Mouse (Mus musculus) neural tube, embryonic 12.5 days (tissue): ENCODE measurements around the gene Hoxb8. TPM values are rescaled to one million over a fixed set of nuclear protein-coding genes. Genes with fewer than 3 reads are reported as not detected.

ENCODE experiments used
- ATAC-seq: fragments of 200-750 bp; cut with Nextera tagmentation; 2 replicates; pipeline ENCODE4 v1.8.0; 2017; ENCODE audit warnings: low read depth, mild to moderate bottlenecking, moderate TSS enrichment, moderate library complexity; ENCODE audit not compliant: low FRiP score
- H3K27ac ChIP-seq: fragments of 300-500 bp; sonication (generic); 2 replicates; pipeline ENCODE4 v1.5.1; 2016
- H3K27me3 ChIP-seq: fragments of 300-500 bp; sonication (generic); replicated peaks from 2 replicates; pipeline ENCODE4 v1.6.1; 2016; ENCODE audit warnings: mild to moderate bottlenecking
- H3K36me3 ChIP-seq: fragments of 300-500 bp; sonication (generic); 2 replicates; pipeline ENCODE4 v1.6.1; 2016; ENCODE audit warnings: mild to moderate bottlenecking
- H3K4me1 ChIP-seq: fragments of 300-500 bp; sonication (generic); 2 replicates; pipeline ENCODE4 v1.6.1; 2016
- H3K4me2 ChIP-seq: fragments of 300-500 bp; sonication (generic); replicated peaks from 2 replicates; pipeline ENCODE4 v1.6.1; 2016; ENCODE audit warnings: mild to moderate bottlenecking
- H3K4me3 ChIP-seq: fragments of 300-500 bp; sonication (generic); 2 replicates; pipeline ENCODE4 v1.5.1; 2016
- H3K9ac ChIP-seq: fragments of 300-500 bp; sonication (generic); 2 replicates; pipeline ENCODE4 v1.6.1; 2016; ENCODE audit warnings: mild to moderate bottlenecking
- H3K9me3 ChIP-seq: fragments of 300-500 bp; sonication (generic); 2 replicates; pipeline ENCODE4 v1.6.1; 2016; ENCODE audit warnings: mild to moderate bottlenecking
- WGBS: fragments of 180-500 bp; shearing (Covaris S2); methylation state at CpG from one replicate; pipeline ENCODE4 v1.1.7; 2016; 5-methylcytosine and 5-hydroxymethylcytosine counted together
- polyA plus RNA-seq: library from polyadenylated mRNA; unstranded; fragments of >200 nt; fragmentation: Nextera tagmentation; extraction: Ambion mirVana; gene quantifications from 2 replicates; pipeline ENCODE4 v1.2.1, GENCODE M21; 2016

The Hoxb8 gene
- polyA plus RNA-seq, 1 experiment from 2014 or later: 35.7 TPM

GRCm38 (mm10) chr11:96306908-96307269, 25.2 kb downstream of the Hoxb8 start:
- H3K27ac ChIP-seq: peak overlapping the region; percentile 99
- peak overlapping the region; percentile 99 for H3K4me3 ChIP-seq
- WGBS: 2% methylated on average over 13 of the region's 13 CpGs
- H3K27me3 ChIP-seq: no peaks in the 10 kb centered on the region
- H3K9ac ChIP-seq: peak overlapping the region; percentile 100
- peaks cover 65% of the 10 kb centered on the region for H3K4me1 ChIP-seq
- ATAC-seq: peak; percentile 63
- no peaks in the 10 kb centered on the region for H3K9me3 ChIP-seq
- peaks cover 13% of the 10 kb centered on the region for H3K36me3 ChIP-seq
- peak overlapping the region; percentile 100 for H3K4me2 ChIP-seq

- Histone ChIP-seq H3K9me3 (no peaks in the 10 kb centered on the region), H3K4me2 (peak overlapping the region; percentile 100), H3K9ac (peak overlapping the region; percentile 100), H3K4me3 (peak overlapping the region; percentile 99), H3K36me3 (peaks cover 10% of the 10 kb centered on the region), H3K27me3 (no peaks in the 10 kb centered on the region), H3K4me1 (peaks cover 73% of the 10 kb centered on the region), H3K27ac (peak overlapping the region; percentile 100)
- ATAC-seq: no peak
- WGBS: 1% methylated on average over 4 of the region's 4 CpGs
Measured at GRCm38 (mm10) chr11:96308763-96309162, 27.1 kb downstream of the Hoxb8 start.

- ATAC-seq: no peak
- H3K4me1 ChIP-seq: peaks cover 76% of the 10 kb centered on the region
- peaks cover 8% of the 10 kb centered on the region for H3K36me3 ChIP-seq
- peak overlapping the region; percentile 100 for H3K9ac ChIP-seq
- peak overlapping the region; percentile 99 for H3K4me3 ChIP-seq
- WGBS: 3% methylated on average over 4 of the region's 4 CpGs
- peak overlapping the region; percentile 100 for H3K4me2 ChIP-seq
- H3K27ac ChIP-seq: peak overlapping the region; percentile 100
- no peaks in the 10 kb centered on the region for H3K27me3 ChIP-seq
- H3K9me3 ChIP-seq: no peaks in the 10 kb centered on the region
Measured at GRCm38 (mm10) chr11:96309288-96309687, 27.6 kb downstream of the Hoxb8 start.

- 2% methylated on average over 20 of the region's 20 CpGs for WGBS
- peak overlapping the region; percentile 100 for H3K9ac ChIP-seq
- peak overlapping the region; percentile 100 for H3K4me2 ChIP-seq
Measured at GRCm38 (mm10) chr11:96310183-96310938, 28.7 kb downstream of the Hoxb8 start.

GRCm38 (mm10) chr11:96311097-96311496, 29.4 kb downstream of the Hoxb8 start:
- Histone ChIP-seq H3K4me1 (peaks cover 81% of the 10 kb centered on the region), H3K27me3 (no peaks in the 10 kb centered on the region), H3K27ac (peak overlapping the region; percentile 100), H3K4me3 (peak overlapping the region; percentile 99), H3K4me2 (peak overlapping the region; percentile 100), H3K9me3 (no peaks in the 10 kb centered on the region), H3K9ac (peak overlapping the region; percentile 100), H3K36me3 (no peaks in the 10 kb centered on the region)
- ATAC-seq: no peak
- WGBS: 2% methylated on average over 6 of the region's 6 CpGs

More at GRCm38 (mm10) chr11:96310183-96310938, 28.7 kb downstream of the Hoxb8 start:
- H3K36me3 ChIP-seq: peaks cover 3% of the 10 kb centered on the region
- no peaks in the 10 kb centered on the region for H3K27me3 ChIP-seq
- H3K4me1 ChIP-seq: peaks cover 83% of the 10 kb centered on the region
- peak overlapping the region; percentile 100 for H3K27ac ChIP-seq
- H3K9me3 ChIP-seq: no peaks in the 10 kb centered on the region
- 0 out of 2 replicates have a peak, but pooled peaks have one; percentile 54 for ATAC-seq
- H3K4me3 ChIP-seq: peak overlapping the region; percentile 99

GRCm38 (mm10) chr11:96311520-96312417, 30.1 kb downstream of the Hoxb8 start:
- Histone ChIP-seq H3K4me2 (peak overlapping the region; percentile 100), H3K4me3 (peak overlapping the region; percentile 99), H3K27ac (peak overlapping the region; percentile 100), H3K9me3 (no peaks in the 10 kb centered on the region), H3K27me3 (no peaks in the 10 kb centered on the region), H3K4me1 (peaks cover 80% of the 10 kb centered on the region), H3K36me3 (no peaks in the 10 kb centered on the region), H3K9ac (peak overlapping the region; percentile 100)
- ATAC-seq: peak; percentile 55
- WGBS: under 1% methylated on average over 31 of the region's 31 CpGs

GRCm38 (mm10) chr11:96313134-96313533, 31.4 kb downstream of the Hoxb8 start:
- WGBS: 14% methylated on average over 2 of the region's 2 CpGs
- peak overlapping the region; percentile 100 for H3K9ac ChIP-seq
- H3K27me3 ChIP-seq: no peaks in the 10 kb centered on the region
- H3K4me3 ChIP-seq: peak overlapping the region; percentile 99
- peaks cover 76% of the 10 kb centered on the region for H3K4me1 ChIP-seq
- no peaks in the 10 kb centered on the region for H3K36me3 ChIP-seq
- H3K27ac ChIP-seq: peak overlapping the region; percentile 100
- no peak for ATAC-seq
- peak overlapping the region; percentile 100 for H3K4me2 ChIP-seq
- no peaks in the 10 kb centered on the region for H3K9me3 ChIP-seq

- H3K4me2 ChIP-seq: peak overlapping the region; percentile 100
- H3K9me3 ChIP-seq: no peaks in the 10 kb centered on the region
- H3K27me3 ChIP-seq: no peaks in the 10 kb centered on the region
- peak overlapping the region; percentile 100 for H3K9ac ChIP-seq
- no peak for ATAC-seq
- WGBS: 2% methylated on average over 12 of the region's 12 CpGs
- H3K4me1 ChIP-seq: peaks cover 70% of the 10 kb centered on the region
- peak overlapping the region; percentile 99 for H3K4me3 ChIP-seq
- H3K36me3 ChIP-seq: no peaks in the 10 kb centered on the region
- peak overlapping the region; percentile 100 for H3K27ac ChIP-seq
Measured at GRCm38 (mm10) chr11:96313806-96314428, 32.2 kb downstream of the Hoxb8 start.

- Histone ChIP-seq H3K27ac (peak overlapping the region; percentile 100), H3K36me3 (no peaks in the 10 kb centered on the region), H3K4me3 (peak overlapping the region; percentile 99), H3K4me2 (peak overlapping the region; percentile 100), H3K4me1 (peaks cover 61% of the 10 kb centered on the region), H3K9me3 (no peaks in the 10 kb centered on the region), H3K9ac (peak overlapping the region; percentile 100), H3K27me3 (no peaks in the 10 kb centered on the region)
- WGBS: 1% methylated on average over 34 of the region's 34 CpGs
- no peak for ATAC-seq
Measured at GRCm38 (mm10) chr11:96314671-96315343, 33.1 kb downstream of the Hoxb8 start.

GRCm38 (mm10) chr11:96315344-96315681, 33.6 kb downstream of the Hoxb8 start:
- ATAC-seq: no peak
- no peaks in the 10 kb centered on the region for H3K27me3 ChIP-seq
- peak overlapping the region; percentile 100 for H3K4me2 ChIP-seq
- no peaks in the 10 kb centered on the region for H3K9me3 ChIP-seq
- H3K36me3 ChIP-seq: no peaks in the 10 kb centered on the region
- peak overlapping the region; percentile 100 for H3K9ac ChIP-seq
- H3K4me3 ChIP-seq: peak overlapping the region; percentile 99
- peak overlapping the region; percentile 100 for H3K27ac ChIP-seq
- peaks cover 58% of the 10 kb centered on the region for H3K4me1 ChIP-seq
- 3% methylated on average over 5 of the region's 5 CpGs for WGBS

- Histone ChIP-seq H3K4me1 (peaks cover 61% of the 10 kb centered on the region), H3K27me3 (no peaks in the 10 kb centered on the region), H3K9me3 (no peaks in the 10 kb centered on the region), H3K9ac (peak overlapping the region; percentile 100), H3K36me3 (peaks cover 5% of the 10 kb centered on the region; the same call in 1 of the 2 replicates), H3K4me2 (peak overlapping the region; percentile 100), H3K4me3 (peak overlapping the region; percentile 99), H3K27ac (peak overlapping the region; percentile 100)
- WGBS: 4% methylated on average over 18 of the region's 18 CpGs
- ATAC-seq: no peak
Measured at GRCm38 (mm10) chr11:96316696-96317607, 35.2 kb downstream of the Hoxb8 start.
